Comparison of ENCODE assay signal across 14 mouse cellular contexts in genomic region chr6:84329106-84329505, GRCm38 (mm10).
A peak's percentile ranks its signal among the peaks of the same experiment; 100 is the strongest.
DNase-seq lines count a peak whose midpoint lies in the region; ATAC-seq and TF ChIP-seq lines count a peak whose summit lies in the region.
"Had no signal": no experiment of that assay in that cellular context is flagged by ENCODE, and none has a peak within 500 bp of the region (broad histone marks: within the 10 kb centered on the region; RNA-seq: fewer than 3 reads in every experiment).

No protein-coding gene starts in this region.

- peaks cover 3% of the 10 kb centered on the region; the same call in 1 of the 2 replicates for H3K9me3 ChIP-seq in embryonic facial prominence, embryonic 13.5 days
- 0 out of 2 replicates have a peak, but pooled peaks cover 2% of the 10 kb centered on the region for H3K9me3 ChIP-seq in embryonic facial prominence, embryonic 10.5 days
- H3K9me3 ChIP-seq in liver, embryonic 14.5 days (ENCODE audit: control insufficient read depth, low read length): no peaks in the 10 kb centered on the region
- no peaks in the 10 kb centered on the region for H3K9me3 ChIP-seq in liver, embryonic 12.5 days (replicated peaks)
- H3K9me3 ChIP-seq in limb, embryonic 14.5 days (ENCODE audit: control insufficient read depth, low read length): no peaks in the 10 kb centered on the region

- no peak overlapping the region for H3K4me3 ChIP-seq in embryonic facial prominence, embryonic 13.5 days
- H3K4me3 ChIP-seq in embryonic facial prominence, embryonic 10.5 days: no peak overlapping the region
- no peak overlapping the region for H3K4me3 ChIP-seq in liver, embryonic 14.5 days (ENCODE audit: insufficient read depth in 1 of 2, low read depth in 2 of 2, low read length in 2 of 2)
- H3K4me3 ChIP-seq in liver, embryonic 12.5 days: no peak overlapping the region
- H3K4me3 ChIP-seq in limb, embryonic 14.5 days (replicated peaks; ENCODE audit: low read length): no peak overlapping the region

- TF ChIP-seq POLR2A in limb, embryonic 14.5 days (IDR thresholded peaks at IDR 0.05; ENCODE audit: borderline replicate concordance, extremely low read depth, insufficient read depth, insufficient read length): no peak

- no peak overlapping the region for H3K27ac ChIP-seq in embryonic facial prominence, embryonic 13.5 days
- no peak overlapping the region for H3K27ac ChIP-seq in embryonic facial prominence, embryonic 10.5 days (replicated peaks)
- no peak overlapping the region for H3K27ac ChIP-seq in liver, embryonic 14.5 days
- H3K27ac ChIP-seq in liver, embryonic 12.5 days: no peak overlapping the region
- no peak overlapping the region for H3K27ac ChIP-seq in limb, embryonic 14.5 days (replicated peaks; ENCODE audit: low read depth, low read length)
- H3K27ac ChIP-seq: hindbrain, embryonic 14.5 days had no signal

- H3K36me3 ChIP-seq in embryonic facial prominence, embryonic 13.5 days: no peaks in the 10 kb centered on the region
- no peaks in the 10 kb centered on the region for H3K36me3 ChIP-seq in embryonic facial prominence, embryonic 10.5 days (replicated peaks)
- H3K36me3 ChIP-seq in liver, embryonic 14.5 days (replicated peaks; ENCODE audit: control insufficient read depth, insufficient read depth, low read depth): no peaks in the 10 kb centered on the region
- no peaks in the 10 kb centered on the region for H3K36me3 ChIP-seq in liver, embryonic 12.5 days
- H3K36me3 ChIP-seq in limb, embryonic 14.5 days (ENCODE audit: control insufficient read depth, insufficient read depth, low read length): no peaks in the 10 kb centered on the region

- 54% methylated on average over 7 of the region's 7 CpGs for WGBS in embryonic facial prominence, embryonic 13.5 days
- 73% methylated on average over 7 of the region's 7 CpGs for WGBS in embryonic facial prominence, embryonic 10.5 days
- 24% methylated on average over 7 of the region's 7 CpGs for WGBS in liver, embryonic 14.5 days (ENCODE audit: insufficient replicate concordance)
- 46% methylated on average over 7 of the region's 7 CpGs for WGBS in liver, embryonic 12.5 days (ENCODE audit: insufficient replicate concordance)
- WGBS in limb, embryonic 14.5 days: 29% methylated on average over 7 of the region's 7 CpGs

- no peak overlapping the region for H3K9ac ChIP-seq in embryonic facial prominence, embryonic 13.5 days
- no peak overlapping the region for H3K9ac ChIP-seq in liver, embryonic 14.5 days (replicated peaks)
- no peak overlapping the region for H3K9ac ChIP-seq in liver, embryonic 12.5 days
- no peak overlapping the region for H3K9ac ChIP-seq in limb, embryonic 14.5 days (ENCODE audit: low read depth, low read length, severe bottlenecking)
- H3K9ac ChIP-seq: hindbrain, embryonic 14.5 days had no signal

- ATAC-seq in embryonic facial prominence, embryonic 13.5 days (ENCODE audit: insufficient number of reproducible peaks, insufficient read depth, low FRiP score, low TSS enrichment, low read depth): 0 out of 2 replicates have a peak, but pooled peaks have one; percentile 56
- ATAC-seq in liver, embryonic 14.5 days (ENCODE audit: insufficient read depth): no peak
- no peak for ATAC-seq in liver, embryonic 12.5 days
- ATAC-seq in limb, embryonic 14.5 days (ENCODE audit: low FRiP score, low read depth): peak; percentile 53
- ATAC-seq: intestine, postnatal 0 days had no signal

- peaks cover 7% of the 10 kb centered on the region; the same call in 1 of the 2 replicates for H3K27me3 ChIP-seq in embryonic facial prominence, embryonic 13.5 days
- H3K27me3 ChIP-seq in embryonic facial prominence, embryonic 10.5 days (replicated peaks; ENCODE audit: low read depth, poor library complexity, severe bottlenecking): peaks cover 13% of the 10 kb centered on the region; the same call in 1 of the 2 replicates
- H3K27me3 ChIP-seq in liver, embryonic 14.5 days (ENCODE audit: control insufficient read depth, insufficient read depth, low read length): no peaks in the 10 kb centered on the region
- peaks cover 35% of the 10 kb centered on the region for H3K27me3 ChIP-seq in liver, embryonic 12.5 days (replicated peaks)
- H3K27me3 ChIP-seq in limb, embryonic 14.5 days (ENCODE audit: control insufficient read depth, insufficient read depth, low read length): no peaks in the 10 kb centered on the region; the same call in 1 of the 2 replicates

- no peak overlapping the region for H3K4me2 ChIP-seq in embryonic facial prominence, embryonic 13.5 days
- peak overlapping the region; percentile 29 for H3K4me2 ChIP-seq in liver, embryonic 14.5 days (ENCODE audit: low read depth)
- H3K4me2 ChIP-seq in liver, embryonic 12.5 days: no peak overlapping the region
- no peak overlapping the region for H3K4me2 ChIP-seq in limb, embryonic 14.5 days (replicated peaks; ENCODE audit: low read depth, low read length, severe bottlenecking)
- H3K4me2 ChIP-seq: hindbrain, embryonic 14.5 days had no signal

- DNase-seq in embryonic facial prominence, embryonic 10.5 days (ENCODE audit: low spot score): no peak
- DNase-seq in liver, embryonic 14.5 days (ENCODE audit: low read depth in 3 of 3, low spot score in 3 of 3): no peak
- peak; percentile 65 for DNase-seq in Muller cell, postnatal 12 days (ENCODE audit: inconsistent ontology term)
- DNase-seq in limb, embryonic 14.5 days (ENCODE audit: low spot score): peak; percentile 54
- no peak for DNase-seq in kidney, adult 8-10 months
- no peak for DNase-seq in layer of hippocampus, adult 9-10 months (ENCODE audit: low spot score)
- DNase-seq: cerebellum, adult 8-10 months; kidney, postnatal 10 days; lung, adult 2 months; thymus, postnatal 4 days had no signal

- TF ChIP-seq EP300 in liver, embryonic 14.5 days (IDR thresholded peaks at IDR 0.05; ENCODE audit: low read depth): no peak

- TF ChIP-seq CTCF in liver, embryonic 14.5 days (IDR thresholded peaks at IDR 0.05; ENCODE audit: low read depth): no peak

- no peaks in the 10 kb centered on the region; the same call in 1 of the 2 replicates for H3K4me1 ChIP-seq in embryonic facial prominence, embryonic 13.5 days
- no peaks in the 10 kb centered on the region for H3K4me1 ChIP-seq in embryonic facial prominence, embryonic 10.5 days
- H3K4me1 ChIP-seq in liver, embryonic 14.5 days (replicated peaks; ENCODE audit: control insufficient read depth in 2 of 2, insufficient read depth in 2 of 2, low read length in 1 of 2): peaks cover 10 to 42% of the 10 kb centered on the region in 2 experiments
- peaks cover 29% of the 10 kb centered on the region for H3K4me1 ChIP-seq in liver, embryonic 12.5 days
- peaks cover 6% of the 10 kb centered on the region for H3K4me1 ChIP-seq in limb, embryonic 14.5 days (ENCODE audit: control insufficient read depth, insufficient read depth, low read length)

Comparison
In these comparisons a context has a peak if more than half of its experiments do, and no peak if none do; other contexts are left out.
1. ATAC-seq: peak in embryonic facial prominence, embryonic 13.5 days (single experiment) and limb, embryonic 14.5 days (single experiment); none in liver, embryonic 14.5 days (single experiment) and liver, embryonic 12.5 days (single experiment).
2. DNase-seq: peak in Muller cell, postnatal 12 days (single experiment) and limb, embryonic 14.5 days (single experiment); none in embryonic facial prominence, embryonic 10.5 days (single experiment), liver, embryonic 14.5 days (0 of 3), kidney, adult 8-10 months (0 of 2) and layer of hippocampus, adult 9-10 months (single experiment).